Mouse (Mus musculus): ENCODE results near the gene Fbxl3.

The Fbxl3 gene

DNA sequence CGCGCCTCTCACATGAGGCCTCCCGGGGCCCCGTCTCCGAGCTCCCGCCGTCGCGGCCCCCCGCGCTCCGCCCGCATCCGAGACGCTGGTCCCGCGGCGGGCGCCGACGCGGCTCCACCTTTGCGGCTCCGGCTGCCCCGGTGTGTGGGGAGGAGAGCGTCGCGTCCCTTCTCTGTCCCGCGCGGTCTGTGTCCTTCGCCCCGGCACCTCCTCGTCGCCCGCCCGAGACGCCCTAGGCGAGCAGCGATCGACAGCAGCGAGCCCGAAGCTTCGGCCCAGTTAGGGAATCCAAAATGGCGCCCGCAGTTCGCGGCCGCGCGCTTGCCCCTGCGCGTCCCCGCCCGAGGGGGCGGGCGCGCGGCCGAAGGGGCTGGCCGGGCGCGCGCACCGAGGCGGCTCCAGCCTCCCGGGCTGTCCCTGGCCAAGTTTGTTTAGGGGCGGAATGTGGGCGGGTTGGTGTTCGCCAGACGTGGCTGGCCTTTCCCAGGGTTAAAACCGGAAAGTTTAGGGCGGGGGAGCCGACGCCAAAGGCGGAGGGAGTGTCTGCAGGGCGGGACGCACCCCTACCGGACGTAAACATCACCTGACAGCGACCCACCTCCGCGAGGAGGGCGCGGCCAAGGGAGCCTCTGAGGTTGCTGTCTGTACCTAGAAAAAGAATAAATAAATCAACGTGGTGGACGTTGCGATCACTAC, at the start of gene Fbxl3:
Gene Fbxl3, minus strand, starts transcription at position 329 of the 696 bp plus-strand sequence.
- peak; percentile 83 for DNase-seq

DNA sequence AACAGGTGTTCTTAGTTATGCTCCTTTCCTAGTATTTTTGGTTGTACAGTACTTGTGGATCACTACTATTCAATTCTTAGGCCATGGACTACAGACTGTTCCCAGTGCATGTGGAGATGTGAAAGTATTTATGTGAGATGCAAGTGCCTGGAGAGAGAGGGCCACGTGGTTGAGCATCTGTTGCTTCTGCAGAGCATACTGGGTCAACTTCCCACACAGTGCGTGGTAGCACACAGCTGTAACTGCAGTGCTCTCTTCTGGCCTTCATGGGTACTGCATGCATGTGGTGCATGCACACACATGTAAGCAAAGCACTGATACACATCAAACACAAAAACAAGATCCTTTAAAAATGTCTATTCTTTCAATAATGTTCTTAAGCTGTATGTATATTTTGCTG, 32.6 kb upstream of the Fbxl3 start:
- DNase-seq = no peak

DNA sequence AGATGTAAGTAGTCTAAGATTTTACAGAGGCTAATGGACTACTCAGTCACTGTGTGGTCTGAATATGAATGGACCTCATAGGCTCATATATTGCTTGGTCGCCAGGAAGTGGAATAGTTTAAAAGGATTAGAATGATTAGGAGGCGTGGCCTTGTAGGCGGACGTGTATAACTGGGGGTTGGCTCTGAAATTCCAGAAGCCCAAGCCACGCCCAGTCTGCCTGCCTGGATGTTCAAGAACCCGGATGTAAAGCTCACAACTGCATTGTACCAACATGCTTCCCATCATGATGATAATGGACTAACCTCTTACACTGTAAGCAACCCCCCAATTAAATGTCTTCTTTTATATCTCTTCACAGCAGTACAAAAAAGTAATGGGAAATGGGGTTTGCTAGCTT, 26.4 kb upstream of the Fbxl3 start:
- DNase-seq = no peak

DNA sequence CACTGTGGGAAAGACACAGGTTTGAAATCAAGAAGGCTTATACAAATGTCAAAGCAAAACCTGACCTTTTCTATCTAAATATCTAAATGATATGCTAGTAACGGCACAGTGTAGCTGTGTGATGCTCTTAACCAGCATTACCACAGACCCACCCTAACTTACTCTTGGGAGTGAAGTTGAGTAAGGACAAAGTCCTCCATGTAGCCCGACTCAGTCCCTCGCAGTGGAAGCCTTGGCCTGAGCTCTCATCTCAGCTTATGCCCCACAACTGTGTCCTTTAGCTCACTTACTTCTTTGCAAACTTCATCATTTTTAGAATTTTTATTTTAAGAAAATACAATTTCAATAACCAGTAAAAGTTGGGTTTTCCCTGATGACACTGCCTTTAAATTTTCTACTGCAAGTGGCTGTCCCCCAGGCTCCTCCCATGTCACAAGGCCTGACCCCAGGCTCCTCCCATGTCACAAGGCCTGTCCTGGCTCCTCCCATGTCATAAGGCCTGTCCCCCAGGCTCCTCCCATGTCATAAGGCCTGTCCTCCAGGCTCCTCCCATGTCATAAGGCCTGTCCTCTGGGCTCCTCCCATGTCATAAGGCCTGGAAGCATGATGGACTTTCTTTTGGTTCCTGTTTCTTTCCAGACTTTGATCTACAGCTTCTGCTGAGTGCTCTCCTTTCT, 15.8 kb upstream of the Fbxl3 start:
- no peak for DNase-seq

GRCm38 (mm10) chr14:103112606-103113363, 13.4 kb upstream of the Fbxl3 start:
- DNase-seq = no peak

DNA sequence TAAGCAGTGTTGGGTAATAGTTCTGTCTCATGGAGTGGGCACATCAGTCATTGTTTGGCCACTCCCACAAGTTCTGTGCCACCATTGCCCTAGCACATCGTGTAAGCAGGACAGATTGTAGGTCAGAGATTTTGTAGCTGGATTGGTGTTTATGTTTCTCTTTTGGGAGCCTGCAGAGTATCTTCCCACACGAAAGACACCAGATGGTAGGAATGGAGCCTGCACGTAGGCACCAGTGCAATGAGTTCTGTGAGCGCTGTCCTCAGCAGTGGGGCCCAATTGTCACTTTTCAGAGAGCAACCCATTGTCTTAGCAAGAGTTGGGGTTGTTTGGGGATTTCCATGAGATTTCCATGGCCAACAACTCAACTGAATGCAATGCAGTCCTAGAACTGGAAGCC, 10.6 kb upstream of the Fbxl3 start:
- peak; percentile 38 for DNase-seq

DNA sequence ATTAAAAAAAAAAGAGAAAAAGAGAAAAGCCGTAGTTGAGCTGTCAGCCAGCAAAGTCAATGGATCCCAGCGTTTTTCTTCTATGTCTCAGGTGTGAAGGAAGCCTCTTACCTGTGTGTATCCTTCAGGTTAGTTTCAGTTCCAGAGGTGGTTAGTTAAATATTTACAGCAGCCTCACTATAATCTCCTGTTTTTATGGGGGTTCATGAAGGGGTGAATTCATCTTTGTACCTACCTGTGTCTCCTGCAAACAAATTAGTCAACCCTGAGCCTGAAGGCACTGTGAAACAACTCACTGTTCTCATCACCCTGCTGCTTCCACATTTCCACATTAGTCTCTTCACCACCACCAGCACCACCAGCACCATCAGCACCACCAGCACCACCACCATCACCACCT, 6.9 kb upstream of the Fbxl3 start:
- DNase-seq = no peak

DNA sequence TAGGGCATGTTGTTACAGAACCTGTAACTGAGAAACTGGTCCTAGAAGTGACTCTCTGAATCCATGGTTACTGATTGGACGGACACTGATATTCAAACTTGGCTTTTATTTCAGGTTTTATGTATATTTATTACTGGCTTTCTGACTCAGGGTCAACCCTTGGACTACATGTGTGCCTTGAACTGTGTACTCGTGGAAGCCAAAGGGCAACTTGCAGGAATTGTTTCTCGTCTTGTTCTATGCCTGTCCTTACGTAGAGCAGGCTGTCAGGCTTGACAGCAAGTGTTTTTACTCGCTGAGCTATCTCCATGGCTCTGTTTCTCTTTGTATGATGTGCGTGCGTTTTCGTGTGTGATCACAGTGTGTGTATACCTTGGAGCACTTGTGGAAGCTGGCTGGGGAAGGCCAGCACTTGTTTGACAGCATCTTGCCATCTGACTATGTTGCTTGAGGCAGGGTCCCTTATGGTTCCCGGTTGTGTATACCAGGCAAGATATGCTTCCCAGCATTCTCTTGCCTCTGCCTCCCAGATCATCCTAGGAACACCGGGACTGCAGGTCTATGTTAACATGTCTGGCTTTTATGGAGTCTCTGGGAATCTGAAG, 3.5 kb upstream of the Fbxl3 start:
- DNase-seq = no peak

- no peak for DNase-seq
Measured at GRCm38 (mm10) chr14:103102246-103102645, 2.9 kb upstream of the Fbxl3 start.

DNA sequence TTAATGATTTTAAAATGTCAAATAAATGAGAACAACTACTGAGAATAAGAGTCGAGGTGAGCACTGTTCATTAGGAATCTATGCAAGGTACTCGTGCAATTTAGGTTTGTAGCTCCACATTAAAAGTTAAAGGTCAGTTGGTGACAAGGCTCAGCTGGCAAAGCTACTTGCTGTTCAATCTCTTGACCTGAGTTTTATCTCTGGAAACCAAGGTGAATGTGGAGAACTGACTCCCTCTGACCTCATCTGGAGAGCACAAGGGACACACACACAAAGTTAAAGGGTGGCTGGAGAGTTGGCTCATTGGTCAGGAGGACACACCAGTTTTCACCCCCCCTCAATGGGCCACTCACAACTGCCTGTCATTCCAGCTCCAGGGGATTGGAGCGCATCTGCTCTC, 1.8 kb upstream of the Fbxl3 start:
- no peak for DNase-seq

DNA sequence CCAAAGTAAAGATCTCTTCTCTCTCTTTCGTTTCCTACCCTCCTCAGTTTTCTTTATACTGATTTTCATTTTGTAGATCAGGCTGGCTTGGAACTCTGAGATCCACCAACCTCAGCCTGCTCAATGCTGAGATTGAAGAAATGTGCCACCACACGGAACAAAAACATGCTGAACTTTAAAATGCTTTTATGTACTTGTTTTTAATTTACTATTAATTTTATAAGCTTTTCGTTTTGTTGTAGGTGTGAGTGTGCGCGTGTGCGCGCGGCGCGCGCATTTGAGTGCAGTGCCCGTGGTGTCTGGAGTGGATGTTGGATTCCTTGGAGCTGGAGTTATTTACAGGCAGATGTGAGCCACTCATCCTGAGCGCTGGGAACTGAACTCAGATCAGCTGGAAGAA, 930 bp upstream of the Fbxl3 start:
- no peak for DNase-seq

DNA sequence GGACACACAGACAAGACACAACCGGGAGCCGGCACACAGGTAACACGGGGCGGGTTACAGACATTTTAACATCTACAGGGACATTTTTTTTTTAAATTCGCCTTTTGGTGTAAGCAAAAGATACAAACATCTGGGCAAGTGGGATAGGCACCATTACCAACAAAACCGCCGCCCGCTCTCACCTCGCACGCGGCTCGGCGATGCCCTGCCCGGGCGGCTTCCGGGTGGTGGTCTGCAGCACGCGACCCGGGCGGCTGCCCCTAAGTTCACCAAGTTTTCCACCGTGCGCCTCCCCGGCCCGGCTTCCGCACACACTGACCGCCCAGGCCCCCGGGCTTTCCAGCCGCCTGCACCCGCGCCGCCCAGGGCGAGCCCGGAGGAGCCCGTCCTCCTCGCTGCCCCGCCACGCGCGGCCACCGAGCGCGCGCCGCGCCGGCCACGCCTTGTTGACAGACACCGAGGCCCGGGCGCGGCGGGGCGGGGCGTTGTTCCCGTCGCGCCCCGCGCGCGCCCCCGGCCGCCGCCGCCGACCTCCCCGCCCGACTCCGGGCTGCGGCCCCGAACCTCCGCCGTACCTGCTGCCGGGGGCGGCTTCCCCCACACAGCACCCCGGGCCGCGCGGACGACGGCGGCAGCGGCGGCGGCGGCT, 655 bp downstream of the Fbxl3 start:
- DNase-seq = peak; percentile 83

GRCm38 (mm10) chr14:103098213-103098586, 1.2 kb downstream of the Fbxl3 start:
- DNase-seq = no peak

DNA sequence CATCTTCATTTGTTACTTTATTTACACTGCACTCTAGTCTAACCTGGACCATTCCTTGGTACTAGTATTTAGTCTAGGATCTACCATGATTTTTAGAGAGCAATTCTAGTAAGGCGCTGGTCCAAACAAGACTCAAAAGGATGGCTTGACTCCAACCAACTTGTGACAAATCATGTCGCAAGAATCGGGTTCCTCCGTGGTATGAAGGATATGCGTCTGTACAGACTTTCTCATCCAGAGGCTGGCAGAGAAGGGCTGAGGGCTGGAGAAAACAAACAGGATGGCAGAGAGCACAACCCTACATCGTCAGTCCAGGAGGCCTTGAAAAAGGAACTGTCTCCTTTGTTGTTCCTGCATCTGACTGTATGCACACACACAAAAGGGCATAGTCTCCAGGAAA, 2.7 kb downstream of the Fbxl3 start:
- DNase-seq = no peak

DNA sequence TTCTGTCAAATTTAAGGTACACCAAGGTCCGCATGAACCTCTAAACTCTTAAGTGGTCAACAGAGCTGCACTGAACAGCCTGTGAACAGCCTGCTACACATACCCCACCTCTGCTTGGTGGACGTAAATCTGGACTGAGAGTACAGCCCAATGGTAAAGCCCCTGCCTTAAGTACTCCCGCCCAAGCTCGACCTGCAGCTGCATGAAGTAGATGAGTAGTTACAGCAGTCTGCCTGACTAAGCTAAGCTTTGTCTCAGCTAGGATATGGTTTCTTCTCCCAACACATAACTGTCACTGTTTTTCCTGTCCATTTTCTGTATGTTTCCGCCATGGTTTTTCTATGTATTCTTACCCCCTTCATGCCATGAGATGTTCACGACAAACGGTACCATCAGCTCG, 3.5 kb downstream of the Fbxl3 start:
- DNase-seq = no peak

GRCm38 (mm10) chr14:103095036-103095435, 4.3 kb downstream of the Fbxl3 start:
- DNase-seq = no peak

DNA sequence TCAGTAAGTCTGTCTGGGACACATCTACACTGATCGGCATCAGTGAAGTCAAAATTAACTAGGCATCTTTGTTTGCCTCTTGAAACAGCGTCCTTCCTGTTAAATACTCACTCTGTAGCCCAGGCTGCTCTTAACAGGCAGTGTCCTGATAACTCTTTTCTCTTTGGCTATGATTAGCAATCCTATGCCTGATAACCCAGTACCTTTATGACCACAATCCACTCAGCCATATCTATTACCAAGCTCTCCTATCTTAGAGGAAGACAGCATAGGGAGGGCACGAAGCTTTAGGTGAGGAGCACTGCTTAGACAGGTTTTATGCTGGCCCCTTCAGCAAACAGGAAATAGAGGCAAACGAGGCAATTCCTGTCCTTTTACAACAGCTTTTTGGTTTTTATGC, 5.7 kb downstream of the Fbxl3 start:
- DNase-seq = no peak

- no peak for DNase-seq
Measured at GRCm38 (mm10) chr14:103093236-103093635, 6.1 kb downstream of the Fbxl3 start.

DNA sequence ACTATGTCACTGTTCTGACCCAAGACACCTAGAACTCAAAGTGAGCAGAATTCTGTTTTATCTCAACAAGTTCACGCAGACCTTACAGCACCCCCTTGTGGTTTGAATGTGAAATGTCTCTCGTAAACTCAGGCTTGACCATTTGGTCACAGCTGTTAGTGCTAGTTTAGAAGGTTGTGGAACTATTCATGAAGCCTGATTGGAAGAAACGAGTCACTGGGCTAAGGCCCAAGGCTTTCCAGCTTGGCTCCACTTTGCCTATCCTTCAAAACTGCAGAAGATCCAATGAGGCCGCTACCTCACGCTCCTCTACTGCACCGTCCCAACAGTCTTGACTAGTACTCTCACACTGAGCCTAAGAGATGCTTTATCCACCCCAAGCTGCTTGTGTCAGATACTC, 10.7 kb downstream of the Fbxl3 start:
- no peak for DNase-seq

GRCm38 (mm10) chr14:103087846-103088245, 11.5 kb downstream of the Fbxl3 start:
- no peak for DNase-seq

- no peak for DNase-seq
Measured at GRCm38 (mm10) chr14:103086671-103087324, 12.6 kb downstream of the Fbxl3 start.

- no peak for DNase-seq
Measured at GRCm38 (mm10) chr14:103085840-103086533, 13.4 kb downstream of the Fbxl3 start.
